Mouse (Mus musculus): ENCODE data around the gene Dok3.

Dok3 gene

DNA sequence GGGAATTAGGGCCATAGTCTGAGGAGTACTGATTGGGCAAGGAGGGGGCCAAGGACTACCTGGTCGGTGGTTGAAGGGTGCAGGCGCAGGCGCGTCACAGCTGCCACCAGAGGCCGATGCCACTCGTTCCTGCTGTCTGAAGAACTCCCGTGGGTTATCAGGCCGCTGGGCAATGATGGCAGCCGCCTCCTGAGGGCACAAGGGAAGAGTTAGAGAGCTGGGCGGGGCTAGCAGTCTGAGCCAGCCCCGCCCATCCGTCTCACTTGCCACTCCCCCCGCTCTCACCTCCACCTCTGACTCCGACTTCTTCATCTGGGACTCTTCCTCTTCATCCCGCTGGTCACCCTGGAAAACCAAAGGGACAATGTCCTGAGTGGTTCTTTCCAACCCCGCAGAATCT, 51.6 kb downstream of the Dok3 start:
- DNase-seq (ENCODE audit: low spot score in 2 of 2): no peak

DNA sequence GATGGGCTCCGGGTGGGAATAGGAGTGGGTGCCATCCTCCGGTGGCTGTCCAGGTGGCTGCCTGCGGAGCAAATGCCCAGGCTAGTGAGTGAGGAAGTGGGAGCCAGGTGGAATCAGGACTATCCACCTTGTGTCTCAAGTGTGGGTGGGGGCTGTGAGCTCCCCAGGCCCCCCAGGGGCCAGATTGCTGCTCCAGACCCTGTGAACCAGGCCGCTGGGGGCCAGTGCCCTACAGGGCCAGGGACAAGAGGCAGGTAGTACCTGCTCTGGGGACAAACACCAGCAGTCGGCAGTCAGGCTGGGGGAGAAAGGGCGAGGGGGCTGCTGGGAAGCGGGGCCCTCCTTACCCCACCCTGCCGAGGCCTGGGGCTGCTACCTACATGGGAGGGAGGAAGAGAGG, 52.8 kb downstream of the Dok3 start:
- DNase-seq (ENCODE audit: low spot score in 2 of 2): no peak

DNA sequence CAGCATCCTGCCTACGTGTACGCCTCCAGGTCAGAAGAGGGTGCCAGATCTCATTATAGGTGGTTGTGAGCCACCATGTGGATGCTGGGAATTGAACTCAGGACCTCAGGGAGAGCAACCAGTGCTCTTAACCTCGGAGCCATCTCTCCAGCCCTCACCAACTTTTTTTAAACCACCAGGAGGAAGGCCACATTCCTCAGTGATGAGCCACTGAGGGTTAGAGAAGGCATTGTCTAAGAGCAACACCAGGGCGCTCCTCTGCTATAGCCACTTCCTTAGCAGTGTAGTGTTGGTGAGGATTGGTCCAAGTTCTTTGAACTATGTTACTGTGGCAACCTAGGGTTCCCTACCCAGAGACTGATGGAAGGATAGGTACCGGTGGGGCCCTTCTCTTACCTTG, 53.3 kb downstream of the Dok3 start:
- DNase-seq (ENCODE audit: low spot score in 2 of 2): no peak

DNA sequence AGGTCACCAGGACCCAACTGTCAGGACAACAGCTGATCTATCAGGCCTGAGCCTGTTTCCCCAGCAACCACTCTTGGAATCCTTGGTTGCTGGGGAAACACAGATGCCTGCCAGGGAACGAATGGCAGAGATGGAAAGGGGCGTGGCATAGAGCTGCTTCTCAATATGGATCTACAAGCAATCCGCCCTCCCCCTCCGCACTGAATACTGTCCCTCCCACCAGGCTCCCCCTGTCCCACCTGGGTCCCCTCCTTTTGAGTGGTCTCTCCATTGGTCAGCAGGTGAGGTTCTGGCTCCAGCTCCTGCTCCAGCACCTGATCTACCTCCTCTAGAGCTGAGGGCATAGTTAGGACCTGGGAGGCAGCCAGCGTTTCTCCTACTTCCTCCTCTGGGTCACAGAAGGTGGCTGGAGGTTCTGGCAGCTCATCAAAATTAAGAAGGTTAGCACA, 54.5 kb downstream of the Dok3 start:
- DNase-seq (ENCODE audit: low spot score in 2 of 2): peak in 1 of 2 experiments; percentile 69

DNA sequence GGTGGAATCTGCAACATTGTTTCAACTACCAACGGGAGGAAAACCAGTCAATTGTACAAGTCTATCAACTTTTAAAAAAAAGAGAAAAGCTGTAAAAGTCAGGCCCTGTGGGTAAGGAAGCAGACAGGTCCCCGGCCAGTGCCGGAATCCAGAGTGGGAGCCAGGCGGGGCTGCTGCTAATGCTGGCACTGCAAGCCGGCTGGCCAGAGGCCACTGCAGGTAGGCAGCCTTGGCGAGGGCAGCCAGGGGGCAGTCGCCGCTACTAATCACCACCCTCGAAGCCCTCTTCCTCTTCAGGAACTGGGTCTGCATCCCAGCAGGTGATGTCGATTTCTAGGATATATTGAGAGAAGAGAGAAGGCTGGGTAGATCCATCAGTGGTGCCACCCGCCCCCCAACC, 55.1 kb downstream of the Dok3 start:
- DNase-seq (ENCODE audit: low spot score in 2 of 2): no peak

Data from frontal cortex, postnatal 14 days (tissue).